Mouse (Mus musculus) activated CD4-positive, CD25-positive, alpha-beta regulatory T cell, adult 4 months (primary cell): ENCODE measurements at regions not wholly inside any gene's neighbourhood (a gene's known extent, or its start where the extent isn't known, plus 50 kb on each side); places are given as distances from the start of the nearest gene placed in this dataset.

Source experiments
- ATAC-seq: one replicate; pipeline ENCODE4 v1.8.0; 2017

GRCm38 (mm10) chr3:60138319-60138718 lies 56.6 kb downstream of the Sucnr1 start:
- ATAC-seq = no peak

DNA sequence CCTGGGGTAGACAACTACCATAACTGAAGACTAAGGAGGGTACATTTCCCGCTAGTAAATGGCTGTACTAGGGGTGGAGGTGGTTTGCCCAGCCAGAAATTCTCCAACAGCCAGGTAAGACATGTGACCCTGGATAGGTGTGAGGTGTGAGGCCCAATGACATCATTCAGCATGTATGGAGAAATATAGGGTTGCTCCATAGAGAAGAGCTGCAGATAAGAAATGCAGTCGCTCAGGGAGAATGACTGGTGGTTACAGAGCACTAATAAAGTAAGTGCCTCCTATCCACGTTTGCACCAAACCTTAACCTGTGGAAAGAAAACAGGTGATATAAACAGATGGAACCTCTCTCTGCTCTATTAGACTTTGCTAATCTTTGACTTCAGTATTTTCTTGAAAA lies 78.2 kb downstream of the Sucnr1 start:
- ATAC-seq = no peak

DNA sequence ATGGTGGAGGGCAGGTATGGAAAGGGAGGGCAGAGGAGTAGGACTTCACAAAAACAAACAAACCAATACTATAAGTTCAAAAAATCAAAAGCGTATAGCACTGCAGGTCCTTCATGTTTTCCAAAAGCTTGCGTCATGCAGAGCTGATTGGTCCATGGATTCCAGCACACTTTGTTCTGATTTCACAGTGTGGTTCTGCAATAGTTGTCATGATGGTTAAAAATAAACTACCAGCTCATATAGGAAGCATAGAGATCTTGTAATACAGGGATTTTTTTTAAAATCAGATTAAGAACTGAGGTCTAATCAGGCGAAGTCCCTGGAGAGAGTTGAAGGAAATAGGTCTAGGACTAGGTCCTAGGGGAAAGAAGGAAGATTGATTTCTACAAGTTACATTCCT lies 86.0 kb downstream of the Sucnr1 start:
- no peak for ATAC-seq

- no peak for ATAC-seq
Observed at GRCm38 (mm10) chr3:60168135-60168926, 86.7 kb downstream of the Sucnr1 start.

DNA sequence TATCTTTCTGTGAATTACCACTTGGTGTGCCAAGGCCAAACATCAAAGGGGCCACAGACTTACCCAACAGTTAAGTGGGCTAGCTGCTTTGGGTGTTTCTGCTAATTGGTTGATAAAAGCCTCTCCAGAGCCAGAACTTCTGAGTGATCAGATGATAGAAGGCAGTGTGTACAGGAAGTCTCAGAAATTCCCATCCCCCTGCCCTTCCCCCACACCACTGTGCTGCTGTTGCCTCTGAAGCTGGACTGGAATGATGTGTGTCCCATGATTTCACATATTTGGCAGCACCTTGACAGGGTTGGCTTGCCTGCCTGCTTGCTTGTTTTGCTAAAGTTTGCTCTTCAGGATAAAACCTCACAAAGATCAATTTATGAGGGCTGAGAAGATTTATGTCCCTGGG lies 87.9 kb downstream of the Sucnr1 start:
- no peak for ATAC-seq

DNA sequence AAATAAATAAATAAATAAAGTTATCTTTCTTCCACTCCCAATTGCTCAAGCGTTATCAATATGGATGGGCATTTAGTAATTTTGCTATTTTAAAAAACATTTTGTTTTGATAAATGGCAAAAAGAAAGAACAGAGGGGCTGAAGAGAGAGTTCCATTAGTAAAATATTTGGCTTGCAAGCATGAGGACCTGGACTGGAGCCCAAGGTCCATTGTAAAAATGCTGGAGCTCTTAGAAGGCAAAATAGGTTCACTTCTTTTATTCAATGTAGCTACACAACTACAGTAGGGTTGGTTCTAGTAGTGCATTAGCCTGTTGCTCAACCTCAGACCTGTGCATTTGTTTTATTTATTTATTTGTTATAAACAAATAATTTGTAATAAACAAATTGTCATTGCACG lies 102.8 kb downstream of the Sucnr1 start:
- ATAC-seq = no peak

GRCm38 (mm10) chr3:60196031-60196430 lies 114.4 kb downstream of the Sucnr1 start:
- ATAC-seq = no peak

GRCm38 (mm10) chr3:60207936-60208335 lies 126.3 kb downstream of the Sucnr1 start:
- no peak for ATAC-seq

DNA sequence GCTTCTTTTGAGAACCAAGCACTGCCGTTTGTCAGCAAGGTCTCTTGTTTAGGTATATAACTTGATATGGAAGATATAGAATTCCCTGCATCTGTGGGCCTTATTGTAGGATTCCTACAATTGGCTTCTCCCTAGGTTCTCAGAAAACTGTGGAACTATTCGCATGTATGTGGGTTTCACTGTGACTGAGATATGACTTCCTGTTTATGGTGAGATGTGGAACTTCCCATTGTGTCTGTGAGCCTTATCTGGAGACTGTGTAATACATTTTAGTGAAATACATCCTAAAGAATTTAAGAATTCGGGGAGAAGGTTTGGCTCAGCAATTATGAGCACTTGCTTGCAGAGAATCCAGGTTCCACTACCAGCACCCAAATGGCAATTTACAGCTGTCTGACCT lies 137.3 kb downstream of the Sucnr1 start:
- no peak for ATAC-seq

GRCm38 (mm10) chr3:60240664-60241063 lies 159.0 kb downstream of the Sucnr1 start:
- no peak for ATAC-seq

- no peak for ATAC-seq
Observed at GRCm38 (mm10) chr3:60266666-60267415, 185.2 kb downstream of the Sucnr1 start.

GRCm38 (mm10) chr3:60267416-60268174 lies 185.9 kb downstream of the Sucnr1 start:
- no peak for ATAC-seq

GRCm38 (mm10) chr3:60270463-60270862 lies 188.8 kb downstream of the Sucnr1 start:
- no peak for ATAC-seq

- ATAC-seq = no peak
Observed at GRCm38 (mm10) chr3:60273744-60274143, 192.1 kb downstream of the Sucnr1 start.

GRCm38 (mm10) chr3:60275249-60275838 lies 193.7 kb downstream of the Sucnr1 start:
- no peak for ATAC-seq

- ATAC-seq = no peak
Observed at GRCm38 (mm10) chr3:60277791-60278190, 194.8 kb upstream of the Mbnl1 start.

- ATAC-seq = no peak
Observed at GRCm38 (mm10) chr3:60281229-60281628, 191.4 kb upstream of the Mbnl1 start.

GRCm38 (mm10) chr3:60281959-60282495 lies 190.6 kb upstream of the Mbnl1 start:
- no peak for ATAC-seq

- no peak for ATAC-seq
Observed at GRCm38 (mm10) chr3:60292142-60292541, 180.5 kb upstream of the Mbnl1 start.

- ATAC-seq = no peak
Observed at GRCm38 (mm10) chr3:60292940-60293339, 179.7 kb upstream of the Mbnl1 start.

- ATAC-seq = no peak
Observed at GRCm38 (mm10) chr3:60305399-60305798, 167.2 kb upstream of the Mbnl1 start.

DNA sequence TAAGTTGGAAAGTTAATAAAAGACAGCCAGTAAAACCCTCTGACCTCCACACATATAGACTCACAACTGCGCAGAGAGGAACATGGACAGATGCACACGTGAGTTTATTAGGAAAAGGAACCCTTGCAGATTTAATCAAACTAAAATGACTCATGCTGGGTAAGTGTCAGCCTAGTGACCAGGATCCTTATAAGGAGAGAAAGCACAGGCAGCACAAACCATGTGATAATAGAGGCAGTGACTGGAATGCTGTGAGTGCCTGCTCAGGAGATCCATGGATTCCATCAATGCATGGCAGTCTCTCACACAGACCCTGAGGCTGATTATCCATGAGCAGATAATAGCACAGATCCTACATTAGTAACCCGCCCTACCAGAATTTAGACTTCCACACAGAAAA lies 162.2 kb upstream of the Mbnl1 start:
- ATAC-seq = no peak

- no peak for ATAC-seq
Observed at GRCm38 (mm10) chr3:60311178-60311577, 161.5 kb upstream of the Mbnl1 start.
